Mouse (Mus musculus) C2C12 (cell line): ENCODE results near the gene Ldhb.

Experiments
- CEBPB ChIP-seq: IDR thresholded peaks from one replicate; pipeline ENCODE4 v1.6.1; 2011; ENCODE audit warnings: low read depth, mild to moderate bottlenecking, control low read depth, moderate library complexity
- CTCF ChIP-seq: IDR thresholded peaks from one replicate; pipeline ENCODE4 v1.5.1; 2011; ENCODE audit not compliant: control insufficient read depth, insufficient read depth, insufficient read length
- FOSL1 ChIP-seq: IDR thresholded peaks from one replicate; pipeline ENCODE4 v1.8.0; 2011; ENCODE audit warnings: mild to moderate bottlenecking, low read length; ENCODE audit not compliant: poor library complexity, insufficient read depth, severe bottlenecking
- MAX ChIP-seq: IDR thresholded peaks from one replicate; pipeline ENCODE4 v1.6.1; 2011; ENCODE audit warnings: mild to moderate bottlenecking, control low read depth
- MYOD1 ChIP-seq: IDR thresholded peaks from one replicate; pipeline ENCODE4 v1.6.1; 2011; ENCODE audit warnings: low read depth; ENCODE audit not compliant: control insufficient read depth, insufficient read length
- MYOG ChIP-seq: IDR thresholded peaks from one replicate; pipeline ENCODE4 v1.6.1; 2011; ENCODE audit not compliant: control insufficient read depth, insufficient read length; ENCODE audit errors: extremely low read depth
- USF1 ChIP-seq: IDR thresholded peaks from one replicate; pipeline ENCODE4 v1.6.1; 2011; ENCODE audit warnings: low read depth, mild to moderate bottlenecking, control low read depth, moderate library complexity

- no peak for TF ChIP-seq MAX
- TF ChIP-seq CTCF: no peak
- no peak for TF ChIP-seq USF1
- no peak for TF ChIP-seq CEBPB
- TF ChIP-seq MYOD1: peak; percentile 76
- no peak for TF ChIP-seq MYOG
- no peak for TF ChIP-seq FOSL1
Measured at GRCm38 (mm10) chr6:142543648-142544047, 35.9 kb upstream of the Ldhb start.
